Mouse (Mus musculus): ENCODE results near the gene Gcfc2. TPM values are rescaled to one million over a fixed set of nuclear protein-coding genes. Genes with fewer than 3 reads are reported as not detected.

The Gcfc2 gene
- 14.1 and 15.1 TPM in 2 replicates for total RNA-seq (2021)
- long read RNA-seq, full-length matches to known transcripts = 3 of 7 reads
- long read RNA-seq, partial matches to known transcripts = 1 of 7 reads
- long read RNA-seq, other reads (novel, unspliced or antisense) = 3 of 7 reads

DNA sequence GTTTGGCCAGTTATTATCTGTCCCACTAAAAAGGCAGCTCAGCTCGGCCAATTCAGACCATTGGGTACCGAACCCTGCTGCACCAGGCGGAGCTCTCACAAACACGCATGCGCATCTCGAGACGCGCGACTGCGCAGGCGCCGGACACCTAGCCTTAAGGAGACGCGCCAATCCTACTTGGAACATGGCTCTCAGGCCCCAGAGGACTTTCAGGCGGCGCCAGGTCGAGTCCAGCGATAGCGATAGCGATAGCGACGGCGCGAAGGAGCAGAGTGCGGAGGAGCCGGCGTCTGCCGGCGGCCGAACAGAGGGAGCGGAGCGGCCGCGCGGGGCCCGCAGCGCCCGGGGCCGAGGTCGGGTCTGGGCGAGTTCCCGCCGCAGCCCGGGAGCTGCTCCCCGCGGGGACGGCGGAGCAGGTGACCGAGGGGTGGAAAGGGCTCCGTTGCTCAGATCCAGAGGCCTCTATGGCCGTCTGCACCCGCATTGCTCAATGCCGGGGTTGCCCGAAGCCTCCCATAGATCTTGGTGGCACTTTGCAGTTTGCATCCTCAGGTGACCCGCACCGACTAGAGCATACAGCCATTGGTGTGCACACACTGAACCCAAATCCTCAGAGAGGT lies at the start of gene Gcfc2:
Gene Gcfc2 (plus strand): TSS at position 147 of the 620 bp plus-strand sequence.
- peak; percentile 98 for DNase-seq

- no peak for DNase-seq
These were observed 27.7 kb upstream of the Gcfc2 start for GRCm38 (mm10) chr6:81895678-81896230.

GRCm38 (mm10) chr6:81910302-81910855 lies 13.1 kb upstream of the Gcfc2 start:
- DNase-seq = no peak

GRCm38 (mm10) chr6:81911244-81911643 lies 12.2 kb upstream of the Gcfc2 start:
- DNase-seq = no peak

DNA sequence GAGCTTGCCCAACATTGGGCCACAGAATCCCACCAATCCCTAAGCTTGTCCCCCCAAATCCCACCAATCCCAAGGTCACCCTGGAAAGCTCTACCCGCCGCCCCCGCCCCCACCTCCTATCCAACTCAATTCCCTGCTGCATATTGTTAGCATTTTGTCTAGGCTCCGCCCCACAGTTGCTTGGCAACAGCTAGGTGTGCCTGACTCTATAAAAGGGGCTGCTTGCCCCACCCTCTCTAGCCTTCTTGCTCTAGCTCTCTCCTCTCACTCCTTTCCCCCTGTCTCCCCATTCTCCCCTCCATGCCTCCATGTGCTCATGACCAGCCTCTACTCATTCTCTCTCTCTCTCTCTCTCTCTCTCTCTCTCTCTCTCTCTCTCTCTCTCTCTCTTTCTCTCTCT lies 11.8 kb upstream of the Gcfc2 start:
- no peak for DNase-seq

DNA sequence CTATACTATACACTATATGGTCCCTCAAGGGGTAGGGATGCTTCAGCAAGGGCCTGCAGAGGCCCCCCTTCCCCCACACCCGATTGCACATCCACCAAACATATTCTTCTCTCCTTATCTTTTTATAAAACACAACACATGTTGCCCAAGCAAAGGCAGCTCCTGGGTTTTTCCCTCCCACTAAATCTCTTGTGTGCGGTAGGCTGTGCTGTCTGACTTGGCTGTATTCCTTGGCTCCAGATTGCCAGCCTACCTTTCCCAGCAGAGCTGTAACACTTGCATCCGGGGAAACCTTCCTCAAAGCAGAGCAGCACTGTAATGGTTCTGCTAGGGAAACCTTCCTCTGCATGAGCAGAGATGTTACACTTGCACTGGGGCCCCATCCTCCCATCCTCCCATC lies 11.3 kb upstream of the Gcfc2 start:
- no peak for DNase-seq

- DNase-seq = no peak
These were observed 835 bp downstream of the Gcfc2 start for GRCm38 (mm10) chr6:81924304-81924703.

DNA sequence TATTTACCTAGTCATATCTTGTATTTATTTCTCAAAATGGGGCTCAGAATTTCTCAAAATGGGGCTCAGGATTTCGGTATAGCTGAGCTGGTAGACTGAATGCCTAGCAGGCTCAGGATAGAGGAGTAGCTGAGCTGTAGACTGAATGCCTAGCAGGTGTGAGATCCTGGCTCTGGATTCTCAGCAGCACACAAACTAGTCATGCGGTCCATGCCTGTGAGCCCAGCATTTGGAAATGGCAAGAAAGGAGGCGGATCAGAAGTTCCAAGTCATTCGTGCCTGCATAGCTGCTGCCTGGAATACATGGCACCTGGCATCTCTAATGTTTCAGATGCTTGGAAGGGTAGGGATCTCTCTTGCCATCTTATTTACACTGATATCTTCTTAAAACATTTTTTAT lies 5.9 kb downstream of the Gcfc2 start:
- no peak for DNase-seq

DNA sequence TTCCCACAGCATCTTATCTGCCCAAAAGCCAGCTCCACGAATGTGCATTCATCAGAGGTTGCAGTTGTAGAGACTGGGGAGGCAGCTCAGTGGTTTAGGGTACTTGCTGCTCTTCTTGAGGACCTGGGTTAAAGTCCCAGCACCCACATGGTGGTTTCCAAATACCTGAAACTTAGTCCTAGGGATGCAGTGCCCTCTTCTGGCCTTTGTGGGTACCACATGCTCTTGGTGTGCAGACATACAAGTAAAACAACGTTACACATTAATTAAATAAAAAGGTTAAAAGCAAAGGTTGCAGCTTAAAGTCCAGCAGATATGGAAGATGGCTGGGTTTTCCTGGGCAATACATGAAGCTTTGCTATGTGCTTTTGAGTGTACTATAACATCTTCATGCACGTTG lies 9.8 kb downstream of the Gcfc2 start:
- no peak for DNase-seq

- DNase-seq = no peak
These were observed 18.2 kb downstream of the Gcfc2 start for GRCm38 (mm10) chr6:81941718-81942117.

DNA sequence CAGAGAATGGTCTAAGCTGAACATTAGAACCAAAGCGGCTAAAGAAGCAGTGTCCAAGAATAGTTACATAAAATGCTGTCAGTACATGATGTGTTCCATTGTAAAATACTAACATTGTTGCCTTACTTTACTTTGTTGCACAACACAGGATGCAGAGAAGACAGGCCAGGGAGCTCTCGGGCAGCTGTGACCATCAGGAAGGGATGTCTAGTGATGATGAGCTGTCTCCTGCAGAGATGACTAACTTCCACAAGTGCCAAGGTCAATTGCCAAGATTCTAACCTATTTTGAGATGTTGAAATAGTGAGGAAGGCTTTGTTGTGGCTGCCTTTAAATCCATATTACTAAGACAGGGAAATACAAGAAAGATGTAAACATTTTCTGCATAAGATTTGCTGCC lies 19.8 kb downstream of the Gcfc2 start:
- no peak for DNase-seq

DNA sequence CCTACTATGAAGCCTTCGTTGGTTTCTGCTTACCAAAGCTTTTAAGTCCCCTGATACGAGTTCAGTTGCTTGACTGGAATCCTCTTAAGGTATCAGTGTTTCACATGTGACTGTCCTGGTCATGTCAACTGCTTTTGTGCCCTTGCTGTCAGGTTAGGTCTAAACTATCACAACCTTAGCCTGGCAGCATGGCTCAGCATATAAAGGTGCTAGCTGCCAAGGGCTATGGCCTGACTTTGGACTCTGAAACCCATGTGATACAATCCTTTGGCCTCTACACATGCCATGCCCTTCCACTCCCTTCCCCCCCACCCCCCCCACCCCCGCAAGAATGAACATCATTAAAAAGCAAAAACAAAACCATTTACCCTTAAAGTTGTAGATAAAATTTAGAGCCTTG lies 21.0 kb downstream of the Gcfc2 start:
- DNase-seq = no peak

GRCm38 (mm10) chr6:81946906-81947305 lies 23.4 kb downstream of the Gcfc2 start:
- DNase-seq = no peak

GRCm38 (mm10) chr6:81955133-81955532 lies 31.7 kb downstream of the Gcfc2 start:
- DNase-seq = no peak

- no peak for DNase-seq
These were observed 32.9 kb downstream of the Gcfc2 start for GRCm38 (mm10) chr6:81956399-81956798.

GRCm38 (mm10) chr6:81957992-81958391 lies 34.5 kb downstream of the Gcfc2 start:
- DNase-seq = no peak

- no peak for DNase-seq
These were observed 36.4 kb downstream of the Gcfc2 start for GRCm38 (mm10) chr6:81959866-81960265.

DNA sequence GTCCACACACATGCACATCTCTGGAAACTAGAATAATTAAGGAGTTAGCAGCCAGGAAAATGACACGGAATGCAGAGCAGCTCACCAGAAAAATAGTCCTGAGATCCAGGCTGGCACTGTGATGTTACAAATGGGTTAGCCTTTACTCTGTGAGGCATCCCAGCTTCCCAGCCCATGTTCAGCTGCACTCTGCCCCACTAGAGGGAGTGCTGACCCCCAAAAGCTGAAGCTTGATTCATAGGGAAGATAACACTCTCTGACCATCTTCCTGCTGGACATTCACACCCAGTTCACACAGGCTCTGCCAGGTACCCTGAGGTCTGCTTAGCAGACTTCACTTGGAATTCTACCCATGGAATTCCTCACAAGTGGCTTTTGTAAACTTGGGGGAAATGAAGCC lies 36.8 kb downstream of the Gcfc2 start:
- no peak for DNase-seq

DNA sequence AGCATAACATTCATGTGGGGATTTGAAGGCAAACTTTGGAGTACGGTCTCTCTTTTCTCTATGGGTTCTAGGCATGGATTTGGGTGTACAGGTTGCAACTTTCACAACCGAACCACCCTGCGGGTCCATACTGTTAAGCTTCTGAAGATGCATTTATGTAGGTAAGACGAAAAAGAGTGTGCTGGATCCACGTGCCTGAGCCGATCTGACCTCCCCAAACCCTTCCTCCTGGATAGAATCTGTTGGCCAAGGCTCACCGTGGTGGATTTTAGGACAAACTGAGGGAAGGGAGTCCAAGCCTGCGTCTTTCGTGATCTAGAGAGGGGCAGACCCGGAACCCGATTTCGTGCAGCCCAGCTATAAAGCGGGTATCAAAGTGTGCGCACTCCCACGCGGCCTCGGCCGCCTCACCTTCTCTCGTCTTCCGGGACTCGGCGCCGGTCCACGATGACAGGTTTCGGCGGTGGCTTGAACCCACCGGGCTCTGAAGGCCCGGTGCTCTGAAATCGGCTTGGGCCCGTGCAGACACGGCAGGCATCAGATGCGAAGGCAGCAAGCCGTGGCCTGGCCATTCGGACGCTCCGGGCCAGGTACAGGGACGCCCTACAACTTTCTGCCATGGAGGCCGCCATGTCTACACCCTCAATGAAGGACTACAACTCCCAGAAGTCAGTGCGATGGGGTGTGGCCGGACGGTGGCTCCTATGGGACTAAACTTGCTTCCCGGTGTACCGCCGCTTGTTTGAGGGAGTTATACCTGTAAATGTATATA lies 42.0 kb downstream of the Gcfc2 start, which contains the start of gene Mrpl19:
Gene Mrpl19 (minus strand): TSS at position 663 of the 772 bp plus-strand sequence.
- DNase-seq = peak; percentile 86

DNA sequence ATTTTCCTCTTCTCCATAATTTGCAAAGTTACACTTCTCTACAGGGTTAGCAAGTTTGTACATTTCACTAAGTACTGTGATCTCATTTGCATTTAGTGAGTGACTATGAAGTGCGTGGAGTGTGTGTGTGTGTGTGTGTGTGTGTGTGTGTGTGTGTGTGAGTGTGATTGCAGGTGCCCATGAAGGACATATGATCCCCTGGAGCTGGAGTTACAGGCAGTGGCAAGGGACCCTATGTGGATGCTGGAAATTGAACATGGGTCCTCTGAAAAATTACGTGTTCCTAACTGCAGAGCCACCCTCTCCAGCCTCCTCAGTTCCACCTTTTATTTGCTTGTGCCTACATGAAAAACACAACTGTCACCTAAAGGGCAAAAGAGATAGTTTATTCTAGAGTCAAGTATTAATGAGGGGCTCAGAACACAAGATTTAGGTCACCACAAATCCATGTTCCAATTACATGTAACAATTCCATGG lies 42.6 kb downstream of the Gcfc2 start:
- no peak for DNase-seq

- DNase-seq = no peak
These were observed 47.7 kb downstream of the Gcfc2 start for GRCm38 (mm10) chr6:81971196-81971595.

GRCm38 (mm10) chr6:81972595-81972994 lies 49.1 kb downstream of the Gcfc2 start:
- no peak for DNase-seq

Data from adrenal gland, postnatal 25 days (tissue).